Mouse (Mus musculus) myocyte (in vitro differentiated cells): ENCODE measurements around the gene Ssbp3. TPM values are rescaled to one million over a fixed set of nuclear protein-coding genes. Genes with fewer than 3 reads are reported as not detected.
A peak's percentile ranks its signal among the peaks of the same experiment; 100 is the strongest.

Experiments used
- H3K27me3 ChIP-seq: one replicate; pipeline ENCODE4 v1.6.1; 2011; ENCODE audit not compliant: control insufficient read depth, insufficient read depth, insufficient read length
- H3K36me3 ChIP-seq: one replicate; pipeline ENCODE4 v1.6.1; 2011; ENCODE audit not compliant: control insufficient read depth, insufficient read depth
- H3K4me2 ChIP-seq: one replicate; pipeline ENCODE4 v1.6.1; 2011; ENCODE audit warnings: low read depth, control low read depth
- H3K4me3 ChIP-seq: one replicate; pipeline ENCODE4 v1.5.1; 2011; ENCODE audit warnings: mild to moderate bottlenecking, control low read depth, moderate library complexity
- H3K79me2 ChIP-seq: one replicate; pipeline ENCODE4 v1.6.1; 2011; ENCODE audit not compliant: control insufficient read depth, insufficient read depth
- H3ac ChIP-seq: one replicate; pipeline ENCODE4 v1.6.1; 2011; ENCODE audit not compliant: control insufficient read depth, insufficient read length
- CEBPB ChIP-seq: IDR thresholded peaks from 2 replicates; pipeline ENCODE4 v1.6.1; 2011; ENCODE audit warnings: mild to moderate bottlenecking, moderate library complexity; ENCODE audit not compliant: poor library complexity, insufficient read depth, severe bottlenecking
- E2F4 ChIP-seq: IDR thresholded peaks from one replicate; pipeline ENCODE4 v1.6.1; 2011; ENCODE audit warnings: mild to moderate bottlenecking, control low read depth, moderate library complexity; ENCODE audit not compliant: insufficient read depth
- MAX ChIP-seq: IDR thresholded peaks from one replicate; pipeline ENCODE4 v1.6.1; 2011; ENCODE audit warnings: low read depth, mild to moderate bottlenecking, control low read depth
- MYOD1 ChIP-seq, 3 experiments: IDR thresholded peaks; one replicate each; pipeline ENCODE4 v1.6.1; 2011; ENCODE audit warnings: control low read depth in 2 of 3, low read depth in 2 of 3, mild to moderate bottlenecking in 2 of 3, moderate library complexity in 1 of 3; ENCODE audit not compliant: insufficient read length in 2 of 3, control insufficient read depth in 1 of 3
- MYOG ChIP-seq, 3 experiments: IDR thresholded peaks; one replicate each; pipeline ENCODE4 v1.6.1; 2011; ENCODE audit warnings: control low read depth in 2 of 3, low read depth in 2 of 3, mild to moderate bottlenecking in 2 of 3; ENCODE audit not compliant: insufficient read length in 2 of 3, control insufficient read depth in 1 of 3, insufficient read depth in 1 of 3
- POLR2A ChIP-seq: IDR thresholded peaks from one replicate; pipeline ENCODE4 v1.6.1; 2011; ENCODE audit warnings: low read depth, mild to moderate bottlenecking, control low read depth, moderate library complexity; ENCODE audit not compliant: insufficient read length
- POLR2AphosphoS2 ChIP-seq: IDR thresholded peaks from one replicate; pipeline ENCODE4 v1.6.1; 2011; ENCODE audit warnings: low read depth, control low read depth; ENCODE audit not compliant: insufficient read length
- REST ChIP-seq: IDR thresholded peaks from one replicate; pipeline ENCODE4 v1.6.1; 2011; ENCODE audit warnings: mild to moderate bottlenecking, control low read depth, moderate library complexity; ENCODE audit not compliant: insufficient read depth, insufficient read length
- SRF ChIP-seq: IDR thresholded peaks from one replicate; pipeline ENCODE4 v1.6.1; 2011; ENCODE audit warnings: low read depth; ENCODE audit not compliant: control insufficient read depth, insufficient read length
- TCF12 ChIP-seq: IDR thresholded peaks from one replicate; pipeline ENCODE4 v1.6.1; 2011; ENCODE audit warnings: mild to moderate bottlenecking, control low read depth; ENCODE audit not compliant: poor library complexity, insufficient read depth, severe bottlenecking
- TCF3 ChIP-seq: IDR thresholded peaks from one replicate; pipeline ENCODE4 v1.6.1; 2011; ENCODE audit warnings: low read depth, control low read depth; ENCODE audit not compliant: insufficient read length
- USF1 ChIP-seq: IDR thresholded peaks from one replicate; pipeline ENCODE4 v1.6.1; 2011; ENCODE audit warnings: low read depth, mild to moderate bottlenecking, control low read depth, moderate library complexity
- polyA plus RNA-seq: library from polyadenylated mRNA; unstranded; fragments of >200 nt; fragmentation: generic; extraction: Trizol; gene quantifications from one replicate; pipeline ENCODE4 v1.2.1, GENCODE M21; 2012; ENCODE audit warnings: missing spikeins

Ssbp3 gene
- polyA plus RNA-seq, 1 experiment = 59.4 TPM

- Histone ChIP-seq H3K4me3 (no peak overlapping the region), H3ac (no peak overlapping the region), H3K27me3 (no peaks in the 10 kb centered on the region), H3K36me3 (peaks cover 7% of the 10 kb centered on the region), H3K79me2 (no peaks in the 10 kb centered on the region), H3K4me2 (no peak overlapping the region)
- TF ChIP-seq POLR2A = no peak
- TF ChIP-seq USF1 = no peak
- TF ChIP-seq MYOG (IDR thresholded peaks at IDR 0.05; ENCODE audit: control insufficient read depth in 1 of 3, insufficient read depth in 1 of 3, insufficient read length in 2 of 3, low read depth in 2 of 3) = no peak
These were observed 142.6 kb downstream of the Ssbp3 start for GRCm38 (mm10) chr4:107052962-107053553.

DNA sequence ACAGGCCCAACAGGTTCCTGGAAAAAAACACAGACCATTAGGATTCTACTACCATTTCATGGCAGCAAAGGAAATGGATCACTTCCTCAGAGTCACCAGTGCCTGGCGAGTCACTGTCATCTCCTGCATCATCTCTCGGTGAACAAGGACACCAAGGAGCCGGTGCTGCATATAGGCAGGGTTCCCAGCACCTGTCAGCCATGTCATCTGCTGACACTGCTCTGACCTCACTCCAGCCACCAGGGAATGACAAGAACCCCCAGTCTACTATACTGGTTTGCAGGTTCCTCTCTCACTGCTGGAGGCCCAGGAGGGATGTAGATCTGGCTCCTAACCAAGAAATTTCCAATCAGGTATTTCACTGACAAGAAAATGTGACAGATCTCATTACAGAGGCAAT lies 145.6 kb downstream of the Ssbp3 start:
- Histone ChIP-seq H3K4me2 (no peak overlapping the region), H3K36me3 (peaks cover 9% of the 10 kb centered on the region), H3K79me2 (no peaks in the 10 kb centered on the region), H3K27me3 (no peaks in the 10 kb centered on the region), H3K4me3 (no peak overlapping the region), H3ac (no peak overlapping the region)
- TF ChIP-seq E2F4 (no peak), SRF (no peak), USF1 (no peak), POLR2AphosphoS2 (no peak), MYOD1 (IDR thresholded peaks at IDR 0.05; ENCODE audit: control insufficient read depth in 1 of 3, insufficient read length in 2 of 3, low read depth in 2 of 3) (peak; percentile 67 to 92 (median 86)), TCF3 (no peak), REST (no peak), MAX (no peak), MYOG (IDR thresholded peaks at IDR 0.05; ENCODE audit: control insufficient read depth in 1 of 3, insufficient read depth in 1 of 3, insufficient read length in 2 of 3, low read depth in 2 of 3) (peak in 1 of 3 experiments; percentile 26), CEBPB (no peak), TCF12 (no peak), POLR2A (no peak)

DNA sequence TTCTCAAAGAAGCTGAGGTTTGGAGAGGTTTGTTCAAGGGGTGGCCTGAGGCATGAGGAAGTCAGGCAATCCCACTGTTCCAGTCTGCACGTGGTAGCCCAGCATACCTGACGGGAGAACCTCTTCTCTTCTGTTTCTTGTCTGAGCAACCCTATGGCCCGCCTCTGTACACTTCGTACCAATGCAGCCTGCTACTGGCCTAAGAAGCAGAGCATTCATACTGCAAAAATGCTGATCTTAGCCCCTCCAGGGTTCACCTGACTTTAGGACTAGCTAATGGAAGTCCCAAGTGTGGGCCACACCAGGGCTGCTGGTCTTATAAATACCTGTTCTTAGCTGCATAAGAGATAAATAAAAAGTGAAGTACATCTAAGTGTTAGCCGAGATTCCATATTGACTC lies 147.8 kb downstream of the Ssbp3 start:
- Histone ChIP-seq H3K4me2 (no peak overlapping the region), H3K79me2 (no peaks in the 10 kb centered on the region), H3K36me3 (peaks cover 23% of the 10 kb centered on the region), H3K27me3 (no peaks in the 10 kb centered on the region), H3ac (no peak overlapping the region), H3K4me3 (no peak overlapping the region)
- TF ChIP-seq SRF = no peak
- TF ChIP-seq MYOG (IDR thresholded peaks at IDR 0.05; ENCODE audit: control insufficient read depth in 1 of 3, insufficient read depth in 1 of 3, insufficient read length in 2 of 3, low read depth in 2 of 3) = no peak
- TF ChIP-seq E2F4 = no peak
- no peak for TF ChIP-seq CEBPB
- TF ChIP-seq USF1 = no peak
- no peak for TF ChIP-seq MAX
- TF ChIP-seq TCF12 = no peak
- no peak for TF ChIP-seq POLR2A
- TF ChIP-seq MYOD1 (IDR thresholded peaks at IDR 0.05; ENCODE audit: control insufficient read depth in 1 of 3, insufficient read length in 2 of 3, low read depth in 2 of 3) = no peak

DNA sequence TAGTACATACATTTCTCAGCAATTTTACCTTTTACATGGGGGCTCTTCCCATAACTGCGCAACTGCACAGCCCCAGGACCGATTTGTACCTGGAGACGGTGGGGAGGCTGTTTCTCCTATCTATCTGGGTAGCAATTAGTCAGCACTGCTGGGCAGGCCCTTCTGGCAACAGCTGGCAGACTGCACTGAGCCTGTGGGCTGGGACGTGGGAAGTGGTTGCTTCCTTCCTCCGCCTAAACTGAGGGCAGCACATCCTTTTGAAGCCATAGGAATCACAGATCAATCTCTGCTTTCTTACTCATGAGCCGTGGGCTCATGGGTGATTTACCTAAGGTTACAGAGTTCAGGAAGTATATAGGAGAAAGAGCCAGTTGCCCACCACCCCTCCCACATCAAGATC lies 148.3 kb downstream of the Ssbp3 start:
- Histone ChIP-seq H3K36me3 (peaks cover 24% of the 10 kb centered on the region), H3K4me2 (no peak overlapping the region), H3K79me2 (no peaks in the 10 kb centered on the region), H3K4me3 (no peak overlapping the region), H3K27me3 (no peaks in the 10 kb centered on the region), H3ac (no peak overlapping the region)
- TF ChIP-seq USF1 (no peak), MYOG (IDR thresholded peaks at IDR 0.05; ENCODE audit: control insufficient read depth in 1 of 3, insufficient read depth in 1 of 3, insufficient read length in 2 of 3, low read depth in 2 of 3) (peak in 1 of 3 experiments; percentile 19), E2F4 (no peak), REST (no peak)

DNA sequence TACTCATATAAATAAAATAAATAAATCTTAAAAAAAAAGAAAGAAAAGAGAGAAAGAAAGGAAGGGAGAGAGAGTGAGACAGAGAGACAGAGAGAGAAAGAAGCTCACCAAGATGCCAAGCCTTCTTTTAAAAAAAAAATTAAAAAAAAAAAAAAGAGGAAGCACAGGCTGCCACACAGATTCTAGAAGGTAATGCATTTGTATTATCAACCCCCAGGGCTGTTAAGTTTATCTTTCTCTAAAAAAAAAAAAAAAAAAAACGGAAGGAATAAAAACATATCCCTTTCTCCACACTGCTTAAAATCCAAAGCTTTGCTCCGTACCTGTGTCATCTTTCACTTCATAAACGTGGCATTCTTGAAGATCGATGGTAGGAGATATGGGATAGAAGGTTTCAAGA lies 151.1 kb downstream of the Ssbp3 start:
- Histone ChIP-seq H3K27me3 (no peaks in the 10 kb centered on the region), H3ac (no peak overlapping the region), H3K79me2 (peaks cover 11% of the 10 kb centered on the region), H3K36me3 (peaks cover 24% of the 10 kb centered on the region), H3K4me3 (no peak overlapping the region), H3K4me2 (no peak overlapping the region)
- TF ChIP-seq POLR2A = no peak
- TF ChIP-seq TCF3 = no peak
- TF ChIP-seq E2F4 = no peak
- no peak for TF ChIP-seq POLR2AphosphoS2
- TF ChIP-seq MYOG (IDR thresholded peaks at IDR 0.05; ENCODE audit: control insufficient read depth in 1 of 3, insufficient read depth in 1 of 3, insufficient read length in 2 of 3, low read depth in 2 of 3) = no peak
- no peak for TF ChIP-seq TCF12
- TF ChIP-seq MYOD1 (IDR thresholded peaks at IDR 0.05; ENCODE audit: control insufficient read depth in 1 of 3, insufficient read length in 2 of 3, low read depth in 2 of 3) = no peak
- no peak for TF ChIP-seq MAX
- no peak for TF ChIP-seq USF1
- TF ChIP-seq SRF = no peak
- TF ChIP-seq CEBPB = no peak
- no peak for TF ChIP-seq REST
